Mouse (Mus musculus): ENCODE measurements around the gene Mink1. TPM values are rescaled to one million over a fixed set of nuclear protein-coding genes. Genes with fewer than 3 reads are reported as not detected.

Gene Mink1
- polyA plus RNA-seq, 1 experiment from 2014 or later: 10.4 TPM

- no peak for DNase-seq (ENCODE audit: low spot score)
- ATAC-seq: no peak
- H3K4me2 ChIP-seq (ENCODE audit: low read length): no peak overlapping the region
- H3K9me3 ChIP-seq (replicated peaks; ENCODE audit: control insufficient read depth, low read length): no peaks in the 10 kb centered on the region
- no peak overlapping the region for H3K4me3 ChIP-seq (ENCODE audit: low read depth, low read length)
- H3K36me3 ChIP-seq (ENCODE audit: control insufficient read depth, insufficient read depth, low read length): peaks cover 23% of the 10 kb centered on the region
- no peak overlapping the region for H3K27ac ChIP-seq (ENCODE audit: low read depth, low read length)
- H3K9ac ChIP-seq (ENCODE audit: low read length): no peak overlapping the region
- no peaks in the 10 kb centered on the region for H3K27me3 ChIP-seq (replicated peaks; ENCODE audit: control insufficient read depth, insufficient read depth, low read length)
- H3K4me1 ChIP-seq (ENCODE audit: control insufficient read depth, insufficient read depth, low read length): no peaks in the 10 kb centered on the region
- whole genome bisulfite sequencing: 84% methylated on average over 15 of the region's 15 CpGs
These were observed 31.7 kb downstream of the Mink1 start for GRCm38 (mm10) chr11:70594253-70594989.

- no peaks in the 10 kb centered on the region for H3K9me3 ChIP-seq (replicated peaks; ENCODE audit: control insufficient read depth, low read length)
- no peaks in the 10 kb centered on the region for H3K27me3 ChIP-seq (replicated peaks; ENCODE audit: control insufficient read depth, insufficient read depth, low read length)
- H3K36me3 ChIP-seq (ENCODE audit: control insufficient read depth, insufficient read depth, low read length): peaks cover 28% of the 10 kb centered on the region
- H3K9ac ChIP-seq (ENCODE audit: low read length): no peak overlapping the region
- 82% methylated on average over 2 of the region's 2 CpGs for WGBS
- H3K4me3 ChIP-seq (ENCODE audit: low read depth, low read length): no peak overlapping the region
- H3K27ac ChIP-seq (ENCODE audit: low read depth, low read length): peak overlapping the region; percentile 14; the same call in 1 of the 2 replicates
- ATAC-seq: no peak
- H3K4me2 ChIP-seq (ENCODE audit: low read length): no peak overlapping the region
- no peaks in the 10 kb centered on the region for H3K4me1 ChIP-seq (ENCODE audit: control insufficient read depth, insufficient read depth, low read length)
- no peak for DNase-seq (ENCODE audit: low spot score)
These were observed 33.0 kb downstream of the Mink1 start for GRCm38 (mm10) chr11:70595638-70596037.

GRCm38 (mm10) chr11:70596094-70596493 is 33.4 kb downstream of the Mink1 start:
- Histone ChIP-seq H3K4me3 (ENCODE audit: low read depth, low read length) (no peak overlapping the region), H3K27ac (ENCODE audit: low read depth, low read length) (peak overlapping the region; percentile 24; the same call in 1 of the 2 replicates), H3K9ac (ENCODE audit: low read length) (no peak overlapping the region; the same call in 1 of the 2 replicates), H3K4me2 (ENCODE audit: low read length) (no peak overlapping the region), H3K4me1 (ENCODE audit: control insufficient read depth, insufficient read depth, low read length) (no peaks in the 10 kb centered on the region), H3K9me3 (replicated peaks; ENCODE audit: control insufficient read depth, low read length) (no peaks in the 10 kb centered on the region), H3K36me3 (ENCODE audit: control insufficient read depth, insufficient read depth, low read length) (peaks cover 28% of the 10 kb centered on the region), H3K27me3 (replicated peaks; ENCODE audit: control insufficient read depth, insufficient read depth, low read length) (no peaks in the 10 kb centered on the region)
- 43% methylated on average over 4 of the region's 4 CpGs for WGBS
- DNase-seq (ENCODE audit: low spot score): no peak
- peak; percentile 37; the same call in 1 of the 2 replicates for ATAC-seq

- no peak for DNase-seq (ENCODE audit: low spot score)
- Histone ChIP-seq H3K9me3 (replicated peaks; ENCODE audit: control insufficient read depth, low read length) (no peaks in the 10 kb centered on the region), H3K27me3 (replicated peaks; ENCODE audit: control insufficient read depth, insufficient read depth, low read length) (no peaks in the 10 kb centered on the region), H3K4me2 (ENCODE audit: low read length) (no peak overlapping the region), H3K4me1 (ENCODE audit: control insufficient read depth, insufficient read depth, low read length) (no peaks in the 10 kb centered on the region), H3K27ac (ENCODE audit: low read depth, low read length) (no peak overlapping the region), H3K36me3 (ENCODE audit: control insufficient read depth, insufficient read depth, low read length) (peaks cover 37% of the 10 kb centered on the region), H3K4me3 (ENCODE audit: low read depth, low read length) (no peak overlapping the region), H3K9ac (ENCODE audit: low read length) (no peak overlapping the region)
- 85% methylated on average over 6 of the region's 6 CpGs for WGBS
- ATAC-seq: no peak
These were observed 34.6 kb downstream of the Mink1 start for GRCm38 (mm10) chr11:70597301-70597700.

GRCm38 (mm10) chr11:70598451-70598953 is 35.8 kb downstream of the Mink1 start:
- Histone ChIP-seq H3K4me3 (ENCODE audit: low read depth, low read length) (no peak overlapping the region), H3K4me2 (ENCODE audit: low read length) (no peak overlapping the region), H3K9ac (ENCODE audit: low read length) (no peak overlapping the region), H3K4me1 (ENCODE audit: control insufficient read depth, insufficient read depth, low read length) (no peaks in the 10 kb centered on the region), H3K27ac (ENCODE audit: low read depth, low read length) (no peak overlapping the region), H3K9me3 (replicated peaks; ENCODE audit: control insufficient read depth, low read length) (no peaks in the 10 kb centered on the region), H3K27me3 (replicated peaks; ENCODE audit: control insufficient read depth, insufficient read depth, low read length) (no peaks in the 10 kb centered on the region), H3K36me3 (ENCODE audit: control insufficient read depth, insufficient read depth, low read length) (peaks cover 42% of the 10 kb centered on the region)
- DNase-seq (ENCODE audit: low spot score): no peak
- 93% methylated on average over 9 of the region's 9 CpGs for WGBS
- ATAC-seq: no peak

DNA sequence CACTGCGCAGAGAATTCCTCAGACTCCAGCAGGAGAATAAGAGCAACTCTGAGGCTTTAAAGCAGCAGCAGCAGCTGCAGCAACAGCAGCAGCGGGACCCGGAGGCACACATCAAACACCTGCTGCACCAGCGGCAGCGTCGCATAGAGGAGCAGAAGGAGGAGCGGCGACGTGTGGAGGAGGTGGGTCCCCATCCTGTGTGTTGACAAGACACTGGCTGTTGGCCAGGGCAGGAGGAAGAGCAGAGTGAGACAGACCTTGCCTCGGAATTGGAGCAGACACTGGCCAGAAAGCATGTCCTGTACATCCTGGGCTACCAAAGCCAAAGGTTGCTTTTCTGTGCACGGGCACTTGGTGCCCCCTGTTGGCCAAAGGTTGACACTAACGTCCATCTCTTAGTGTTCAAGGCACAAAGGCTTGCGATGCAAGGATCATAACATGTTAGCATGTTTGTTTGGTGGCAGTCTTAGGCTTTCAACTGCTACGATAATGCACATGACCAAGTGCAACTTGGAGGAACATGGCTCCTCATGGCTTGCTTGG is 42.4 kb downstream of the Mink1 start:
- H3K27me3 ChIP-seq (replicated peaks; ENCODE audit: control insufficient read depth, insufficient read depth, low read length): no peaks in the 10 kb centered on the region
- H3K4me2 ChIP-seq (ENCODE audit: low read length): no peak overlapping the region
- no peak overlapping the region for H3K27ac ChIP-seq (ENCODE audit: low read depth, low read length)
- no peak overlapping the region for H3K9ac ChIP-seq (ENCODE audit: low read length)
- H3K36me3 ChIP-seq (ENCODE audit: control insufficient read depth, insufficient read depth, low read length): peaks cover 79% of the 10 kb centered on the region
- no peaks in the 10 kb centered on the region for H3K4me1 ChIP-seq (ENCODE audit: control insufficient read depth, insufficient read depth, low read length)
- peak; percentile 23; the same call in 1 of the 2 replicates for ATAC-seq
- H3K9me3 ChIP-seq (replicated peaks; ENCODE audit: control insufficient read depth, low read length): no peaks in the 10 kb centered on the region
- H3K4me3 ChIP-seq (ENCODE audit: low read depth, low read length): no peak overlapping the region
- peak; percentile 81 for DNase-seq (ENCODE audit: low spot score)
- 56% methylated on average over 14 of the region's 14 CpGs for WGBS

DNA sequence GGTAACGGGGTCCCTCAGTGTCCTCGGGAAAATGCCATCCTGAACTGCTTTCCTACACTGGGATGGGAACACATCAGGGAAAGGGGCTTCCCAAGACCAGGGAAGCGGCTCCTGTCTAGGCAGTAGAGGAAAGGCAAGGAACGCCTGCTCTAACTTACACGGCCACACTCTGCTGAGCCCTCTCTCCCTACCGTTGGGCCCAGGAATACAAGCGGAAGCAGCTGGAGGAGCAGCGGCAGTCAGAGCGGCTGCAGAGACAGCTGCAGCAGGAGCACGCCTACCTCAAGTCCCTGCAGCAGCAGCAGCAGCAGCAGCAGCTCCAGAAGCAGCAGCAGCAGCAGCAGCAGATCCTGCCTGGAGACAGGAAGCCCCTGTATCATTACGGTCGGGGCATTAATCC is 44.0 kb downstream of the Mink1 start:
- H3K4me3 ChIP-seq (ENCODE audit: low read depth, low read length): no peak overlapping the region

DNA sequence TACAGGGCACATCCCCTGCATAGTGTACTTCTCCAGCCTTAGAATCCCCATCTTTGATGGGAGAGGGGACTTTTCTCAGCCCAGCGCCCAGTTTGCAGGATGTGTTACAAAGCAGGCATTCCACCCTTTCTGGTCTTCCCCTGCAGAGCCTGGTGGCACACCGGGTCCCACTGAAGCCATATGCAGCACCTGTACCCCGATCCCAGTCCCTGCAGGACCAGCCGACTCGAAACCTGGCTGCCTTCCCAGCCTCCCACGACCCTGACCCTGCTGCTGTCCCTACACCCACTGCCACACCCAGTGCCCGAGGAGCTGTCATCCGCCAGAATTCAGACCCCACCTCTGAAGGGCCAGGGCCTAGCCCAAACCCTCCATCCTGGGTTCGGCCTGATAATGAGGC is 44.9 kb downstream of the Mink1 start:
- Histone ChIP-seq H3K4me1 (ENCODE audit: control insufficient read depth, insufficient read depth, low read length) (no peaks in the 10 kb centered on the region), H3K36me3 (ENCODE audit: control insufficient read depth, insufficient read depth, low read length) (peaks cover 93% of the 10 kb centered on the region), H3K4me3 (ENCODE audit: low read depth, low read length) (no peak overlapping the region), H3K9ac (ENCODE audit: low read length) (no peak overlapping the region), H3K9me3 (replicated peaks; ENCODE audit: control insufficient read depth, low read length) (no peaks in the 10 kb centered on the region), H3K27me3 (replicated peaks; ENCODE audit: control insufficient read depth, insufficient read depth, low read length) (no peaks in the 10 kb centered on the region), H3K4me2 (ENCODE audit: low read length) (no peak overlapping the region), H3K27ac (ENCODE audit: low read depth, low read length) (no peak overlapping the region)
- DNase-seq (ENCODE audit: low spot score) (no peak), ATAC-seq (no peak)
- 92% methylated on average over 9 of the region's 9 CpGs for WGBS

More for the DNA sequence above, 44.0 kb downstream of the Mink1 start:
- 82% methylated on average over 12 of the region's 12 CpGs for WGBS
- no peak for DNase-seq (ENCODE audit: low spot score)
- ATAC-seq: no peak
- no peak overlapping the region for H3K4me2 ChIP-seq (ENCODE audit: low read length)
- no peaks in the 10 kb centered on the region for H3K9me3 ChIP-seq (replicated peaks; ENCODE audit: control insufficient read depth, low read length)
- peaks cover 90% of the 10 kb centered on the region for H3K36me3 ChIP-seq (ENCODE audit: control insufficient read depth, insufficient read depth, low read length)
- H3K27me3 ChIP-seq (replicated peaks; ENCODE audit: control insufficient read depth, insufficient read depth, low read length): no peaks in the 10 kb centered on the region
- H3K9ac ChIP-seq (ENCODE audit: low read length): no peak overlapping the region
- no peak overlapping the region for H3K27ac ChIP-seq (ENCODE audit: low read depth, low read length)
- H3K4me1 ChIP-seq (ENCODE audit: control insufficient read depth, insufficient read depth, low read length): no peaks in the 10 kb centered on the region

Data from forebrain, embryonic 14.5 days (tissue).